Mouse (Mus musculus): Measurements from ENCODE around the gene Ufd1. TPM values are rescaled to one million over a fixed set of nuclear protein-coding genes. Genes with fewer than 3 reads are reported as not detected.

The Ufd1 gene
- polyA plus RNA-seq (2015; fragmentation: Nextera tagmentation; extraction: Ambion mirVana): 100 and 104 TPM in 2 replicates

GRCm38 (mm10) chr16:18811468-18812384, at the start of gene Ufd1, which contains the start of gene Cdc45:
Gene Ufd1, plus strand, starts transcription at chr16:18811779.
Gene Cdc45, minus strand, starts transcription at chr16:18811987.
- Histone ChIP-seq H3K36me3 (ENCODE audit: control insufficient read depth, insufficient read depth, low read length) (peaks cover 9% of the 10 kb centered on the region), H3K27me3 (replicated peaks; ENCODE audit: control insufficient read depth, insufficient read depth, low read length) (no peaks in the 10 kb centered on the region), H3K4me3 (ENCODE audit: low read length) (peak within 1 kb of the TSS; percentile 74), H3K4me2 (ENCODE audit: low read length) (peak within 1 kb of the TSS; percentile 84), H3K27ac (ENCODE audit: low read depth, low read length) (peak within 1 kb of the TSS; percentile 65), H3K4me1 (ENCODE audit: control insufficient read depth, insufficient read depth, low read depth, low read length) (peaks cover 9% of the 10 kb centered on the region), H3K9me3 (ENCODE audit: control insufficient read depth, low read length) (no peaks in the 10 kb centered on the region), H3K9ac (ENCODE audit: low read depth, low read length) (peak within 1 kb of the TSS; percentile 77)
- ATAC-seq: peak; percentile 96
- under 1% methylated on average over 42 of the region's 42 CpGs for WGBS

DNA sequence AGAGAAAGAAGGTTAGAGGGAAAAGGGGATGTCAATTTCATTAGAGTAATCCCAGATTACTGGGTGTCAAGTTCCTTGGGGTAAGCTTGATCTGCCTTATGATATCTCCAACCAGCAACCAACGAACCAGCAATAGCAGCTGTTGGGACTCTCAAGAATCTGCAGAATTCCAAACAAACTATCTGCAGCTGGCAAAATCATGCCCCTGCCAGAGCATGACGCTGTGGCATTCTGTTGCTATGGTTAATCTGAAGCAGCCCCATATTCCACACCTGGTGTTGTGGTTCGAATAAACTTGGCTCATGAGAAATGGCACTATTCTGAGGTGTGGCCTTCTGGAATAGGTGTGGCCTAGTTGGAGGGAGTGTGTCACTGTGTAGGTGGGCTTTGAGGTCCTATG, 48.6 kb upstream of the Ufd1 start:
- no peak for ATAC-seq
- H3K36me3 ChIP-seq (ENCODE audit: control insufficient read depth, insufficient read depth, low read length): no peaks in the 10 kb centered on the region
- no peaks in the 10 kb centered on the region for H3K27me3 ChIP-seq (replicated peaks; ENCODE audit: control insufficient read depth, insufficient read depth, low read length)

GRCm38 (mm10) chr16:18766390-18766789, 45.2 kb upstream of the Ufd1 start:
- no peak for ATAC-seq
- Histone ChIP-seq H3K4me3 (ENCODE audit: low read length) (no peak overlapping the region), H3K36me3 (ENCODE audit: control insufficient read depth, insufficient read depth, low read length) (no peaks in the 10 kb centered on the region), H3K27ac (ENCODE audit: low read depth, low read length) (no peak overlapping the region), H3K4me1 (ENCODE audit: control insufficient read depth, insufficient read depth, low read depth, low read length) (no peaks in the 10 kb centered on the region), H3K4me2 (ENCODE audit: low read length) (no peak overlapping the region), H3K9me3 (ENCODE audit: control insufficient read depth, low read length) (no peaks in the 10 kb centered on the region), H3K27me3 (replicated peaks; ENCODE audit: control insufficient read depth, insufficient read depth, low read length) (no peaks in the 10 kb centered on the region), H3K9ac (ENCODE audit: low read depth, low read length) (no peak overlapping the region)
- WGBS: 85% methylated on average over 4 of the region's 4 CpGs

More for the DNA sequence above, 48.6 kb upstream of the Ufd1 start:
- no peak overlapping the region for H3K27ac ChIP-seq (ENCODE audit: low read depth, low read length)
- no peak overlapping the region for H3K4me2 ChIP-seq (ENCODE audit: low read length)
- H3K4me3 ChIP-seq (ENCODE audit: low read length): no peak overlapping the region
- no peaks in the 10 kb centered on the region for H3K9me3 ChIP-seq (ENCODE audit: control insufficient read depth, low read length)
- no peaks in the 10 kb centered on the region for H3K4me1 ChIP-seq (ENCODE audit: control insufficient read depth, insufficient read depth, low read depth, low read length)
- 80% methylated on average over 3 of the region's 3 CpGs for WGBS
- no peak overlapping the region for H3K9ac ChIP-seq (ENCODE audit: low read depth, low read length)

- no peak overlapping the region for H3K4me3 ChIP-seq (ENCODE audit: low read length)
- H3K27ac ChIP-seq (ENCODE audit: low read depth, low read length): no peak overlapping the region
- no peaks in the 10 kb centered on the region for H3K27me3 ChIP-seq (replicated peaks; ENCODE audit: control insufficient read depth, insufficient read depth, low read length)
- no peaks in the 10 kb centered on the region for H3K36me3 ChIP-seq (ENCODE audit: control insufficient read depth, insufficient read depth, low read length)
- no peaks in the 10 kb centered on the region for H3K9me3 ChIP-seq (ENCODE audit: control insufficient read depth, low read length)
- no peak overlapping the region for H3K4me2 ChIP-seq (ENCODE audit: low read length)
- H3K9ac ChIP-seq (ENCODE audit: low read depth, low read length): no peak overlapping the region
- no peaks in the 10 kb centered on the region for H3K4me1 ChIP-seq (ENCODE audit: control insufficient read depth, insufficient read depth, low read depth, low read length)
- ATAC-seq: no peak
- WGBS: 58% methylated on average over 1 of the region's 1 CpGs
Observed at GRCm38 (mm10) chr16:18769501-18769900, 42.1 kb upstream of the Ufd1 start.

DNA sequence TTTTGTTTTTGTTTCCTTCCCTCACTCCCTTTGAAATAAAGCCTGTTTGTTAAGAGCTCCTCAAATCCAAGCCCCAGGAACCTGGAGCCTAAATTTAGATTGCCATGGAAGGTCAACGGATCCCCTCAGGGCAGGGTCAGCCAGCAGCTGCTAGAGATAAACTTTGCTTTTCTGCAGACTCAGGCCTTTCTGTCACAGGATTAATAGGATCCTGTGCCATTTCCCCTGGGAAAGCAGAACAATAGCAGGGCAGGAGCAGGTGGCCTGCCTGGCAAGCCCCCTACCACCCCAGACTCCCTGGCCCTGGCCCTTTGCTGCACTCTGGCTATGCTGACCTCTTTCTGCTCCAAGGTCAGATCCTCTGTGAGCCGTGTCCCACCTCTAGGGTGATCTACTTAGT, 37.6 kb upstream of the Ufd1 start:
- Histone ChIP-seq H3K4me3 (ENCODE audit: low read length) (no peak overlapping the region), H3K4me1 (ENCODE audit: control insufficient read depth, insufficient read depth, low read depth, low read length) (peaks cover 9% of the 10 kb centered on the region), H3K9me3 (ENCODE audit: control insufficient read depth, low read length) (no peaks in the 10 kb centered on the region), H3K27me3 (replicated peaks; ENCODE audit: control insufficient read depth, insufficient read depth, low read length) (peaks cover 35% of the 10 kb centered on the region), H3K36me3 (ENCODE audit: control insufficient read depth, insufficient read depth, low read length) (no peaks in the 10 kb centered on the region), H3K4me2 (ENCODE audit: low read length) (no peak overlapping the region), H3K9ac (ENCODE audit: low read depth, low read length) (no peak overlapping the region; the same call in 1 of the 2 replicates), H3K27ac (ENCODE audit: low read depth, low read length) (no peak overlapping the region)
- no peak for ATAC-seq
- 32% methylated on average over 2 of the region's 2 CpGs for WGBS

- Histone ChIP-seq H3K9me3 (ENCODE audit: control insufficient read depth, low read length) (no peaks in the 10 kb centered on the region), H3K4me3 (ENCODE audit: low read length) (peak overlapping the region; percentile 52), H3K4me1 (ENCODE audit: control insufficient read depth, insufficient read depth, low read depth, low read length) (peaks cover 9% of the 10 kb centered on the region), H3K27me3 (replicated peaks; ENCODE audit: control insufficient read depth, insufficient read depth, low read length) (peaks cover 41% of the 10 kb centered on the region), H3K27ac (ENCODE audit: low read depth, low read length) (no peak overlapping the region), H3K36me3 (ENCODE audit: control insufficient read depth, insufficient read depth, low read length) (no peaks in the 10 kb centered on the region), H3K9ac (ENCODE audit: low read depth, low read length) (no peak overlapping the region), H3K4me2 (ENCODE audit: low read length) (peak overlapping the region; percentile 63)
- ATAC-seq: no peak
- 22% methylated on average over 18 of the region's 18 CpGs for WGBS
Observed at GRCm38 (mm10) chr16:18775621-18776555, 35.7 kb upstream of the Ufd1 start.

GRCm38 (mm10) chr16:18776556-18777100, 35.0 kb upstream of the Ufd1 start, which contains the start of gene Cldn5:
Gene Cldn5, plus strand, starts transcription at chr16:18776847.
- H3K27ac ChIP-seq (ENCODE audit: low read depth, low read length): peak within 1 kb of the TSS; percentile 44; the same call in 1 of the 2 replicates
- peaks cover 9% of the 10 kb centered on the region for H3K4me1 ChIP-seq (ENCODE audit: control insufficient read depth, insufficient read depth, low read depth, low read length)
- peak within 1 kb of the TSS; percentile 52 for H3K4me3 ChIP-seq (ENCODE audit: low read length)
- H3K36me3 ChIP-seq (ENCODE audit: control insufficient read depth, insufficient read depth, low read length): no peaks in the 10 kb centered on the region
- no peaks in the 10 kb centered on the region for H3K9me3 ChIP-seq (ENCODE audit: control insufficient read depth, low read length)
- H3K27me3 ChIP-seq (replicated peaks; ENCODE audit: control insufficient read depth, insufficient read depth, low read length): peaks cover 41% of the 10 kb centered on the region
- peak; percentile 51 for ATAC-seq
- WGBS: 3% methylated on average over 18 of the region's 19 CpGs
- H3K9ac ChIP-seq (ENCODE audit: low read depth, low read length): peak within 1 kb of the TSS; percentile 63
- peak within 1 kb of the TSS; percentile 63 for H3K4me2 ChIP-seq (ENCODE audit: low read length)

- H3K27ac ChIP-seq (ENCODE audit: low read depth, low read length): peak overlapping the region; percentile 44; the same call in 1 of the 2 replicates
- ATAC-seq: peak; percentile 74
- no peaks in the 10 kb centered on the region for H3K9me3 ChIP-seq (ENCODE audit: control insufficient read depth, low read length)
- no peaks in the 10 kb centered on the region for H3K36me3 ChIP-seq (ENCODE audit: control insufficient read depth, insufficient read depth, low read length)
- H3K4me3 ChIP-seq (ENCODE audit: low read length): peak overlapping the region; percentile 52
- H3K27me3 ChIP-seq (replicated peaks; ENCODE audit: control insufficient read depth, insufficient read depth, low read length): peaks cover 41% of the 10 kb centered on the region
- 2% methylated on average over 77 of the region's 80 CpGs for WGBS
- H3K9ac ChIP-seq (ENCODE audit: low read depth, low read length): peak overlapping the region; percentile 63
- H3K4me2 ChIP-seq (ENCODE audit: low read length): peak overlapping the region; percentile 63
- peaks cover 9% of the 10 kb centered on the region for H3K4me1 ChIP-seq (ENCODE audit: control insufficient read depth, insufficient read depth, low read depth, low read length)
Observed at GRCm38 (mm10) chr16:18777101-18778080, 34.2 kb upstream of the Ufd1 start.

All from hindbrain, embryonic 16.5 days (tissue).